Mouse (Mus musculus): Measurements from ENCODE around the gene Dnah11. TPM values are rescaled to one million over a fixed set of nuclear protein-coding genes. Genes with fewer than 3 reads are reported as not detected.

Dnah11 gene
- polyA plus RNA-seq (2015; fragmentation: Nextera tagmentation; extraction: Ambion mirVana) = 0.18 and 0.31 TPM in 2 replicates

DNA sequence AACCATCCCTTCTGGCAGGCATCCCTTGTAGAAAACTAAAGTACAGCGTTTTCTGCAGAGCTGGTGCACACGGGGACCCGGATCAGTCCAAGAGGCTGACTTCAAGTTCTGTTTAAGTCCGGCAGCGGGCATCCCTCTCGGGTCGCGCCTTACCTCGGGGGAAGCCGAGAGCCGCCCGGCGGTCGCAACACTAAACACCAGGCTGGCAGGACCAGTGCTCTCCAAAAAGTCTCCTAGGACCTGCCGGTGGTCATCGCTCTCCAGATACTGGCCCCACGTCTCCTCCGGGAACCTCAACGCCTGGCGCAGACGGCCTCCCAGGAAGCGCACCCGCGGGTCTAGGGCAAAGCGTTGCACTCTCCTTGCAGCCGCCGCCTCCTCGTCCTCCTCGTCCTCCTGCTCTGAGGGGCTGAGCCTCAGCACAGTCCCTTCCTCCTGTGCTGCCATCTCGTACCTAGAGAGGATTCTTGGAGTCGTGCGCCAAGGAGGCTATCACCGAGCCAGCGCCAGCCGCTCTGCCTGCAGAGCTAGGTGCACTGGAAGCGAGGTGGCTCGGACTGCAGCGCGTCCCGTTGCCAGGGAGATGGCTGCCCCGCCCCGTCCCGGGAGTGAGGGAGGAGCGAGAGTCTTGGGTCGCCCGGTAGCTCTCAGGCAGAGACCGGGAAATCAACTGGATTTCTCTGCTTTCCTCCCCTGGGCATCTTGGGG lies at the start of gene Dnah11:
Dnah11 (minus strand) TSS at position 658 of the 708 bp plus-strand sequence.
- peak within 1 kb of the TSS; percentile 51 for H3K4me3 ChIP-seq (replicated peaks)
- no peak within 1 kb of the TSS for H3K27ac ChIP-seq (replicated peaks)
- H3K4me1 ChIP-seq = peaks cover 13% of the 10 kb centered on the region
- ATAC-seq (ENCODE audit: low FRiP score) = peak; percentile 93
- no peaks in the 10 kb centered on the region for H3K9me3 ChIP-seq (replicated peaks)
- peak within 1 kb of the TSS; percentile 51 for H3K9ac ChIP-seq (replicated peaks)
- no peaks in the 10 kb centered on the region for H3K36me3 ChIP-seq
- H3K4me2 ChIP-seq = peak within 1 kb of the TSS; percentile 98
- WGBS = under 1% methylated on average over 47 of the region's 47 CpGs
- peaks cover 50% of the 10 kb centered on the region for H3K27me3 ChIP-seq (replicated peaks)

DNA sequence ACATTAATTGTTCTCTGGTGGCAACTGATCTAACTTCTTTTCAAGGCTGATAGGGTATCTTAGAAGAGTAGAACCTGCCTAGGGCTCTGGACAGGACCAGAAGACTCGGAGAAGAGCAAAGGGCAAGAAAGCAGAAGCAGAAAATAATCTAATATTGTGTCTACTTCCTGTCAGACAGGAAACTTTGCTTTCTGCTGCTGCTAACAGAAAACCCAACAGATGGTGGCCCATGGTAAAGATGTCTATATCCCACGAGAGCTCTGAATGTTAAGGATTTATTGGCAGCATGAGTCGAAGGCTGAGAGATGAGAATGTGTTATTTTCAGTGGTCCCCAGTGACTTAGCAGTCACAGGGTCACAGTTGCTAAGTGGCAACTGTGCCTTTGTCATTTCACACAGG lies 22.3 kb upstream of the Dnah11 start:
- H3K4me2 ChIP-seq = no peak overlapping the region
- 42% methylated on average over 3 of the region's 3 CpGs for WGBS
- no peaks in the 10 kb centered on the region for H3K9me3 ChIP-seq (replicated peaks)
- H3K4me3 ChIP-seq (replicated peaks) = no peak overlapping the region
- no peak overlapping the region for H3K9ac ChIP-seq (replicated peaks)
- H3K4me1 ChIP-seq = no peaks in the 10 kb centered on the region
- H3K27me3 ChIP-seq (replicated peaks) = no peaks in the 10 kb centered on the region
- no peak for ATAC-seq (ENCODE audit: low FRiP score)
- H3K36me3 ChIP-seq = no peaks in the 10 kb centered on the region
- H3K27ac ChIP-seq (replicated peaks) = no peak overlapping the region

- Histone ChIP-seq H3K9me3 (replicated peaks) (no peaks in the 10 kb centered on the region), H3K4me2 (no peak overlapping the region), H3K36me3 (no peaks in the 10 kb centered on the region), H3K27me3 (replicated peaks) (no peaks in the 10 kb centered on the region), H3K27ac (replicated peaks) (no peak overlapping the region), H3K4me3 (replicated peaks) (no peak overlapping the region), H3K4me1 (no peaks in the 10 kb centered on the region), H3K9ac (replicated peaks) (no peak overlapping the region)
- no peak for ATAC-seq (ENCODE audit: low FRiP score)
Observed at GRCm38 (mm10) chr12:118220062-118220461, 21.2 kb upstream of the Dnah11 start.

DNA sequence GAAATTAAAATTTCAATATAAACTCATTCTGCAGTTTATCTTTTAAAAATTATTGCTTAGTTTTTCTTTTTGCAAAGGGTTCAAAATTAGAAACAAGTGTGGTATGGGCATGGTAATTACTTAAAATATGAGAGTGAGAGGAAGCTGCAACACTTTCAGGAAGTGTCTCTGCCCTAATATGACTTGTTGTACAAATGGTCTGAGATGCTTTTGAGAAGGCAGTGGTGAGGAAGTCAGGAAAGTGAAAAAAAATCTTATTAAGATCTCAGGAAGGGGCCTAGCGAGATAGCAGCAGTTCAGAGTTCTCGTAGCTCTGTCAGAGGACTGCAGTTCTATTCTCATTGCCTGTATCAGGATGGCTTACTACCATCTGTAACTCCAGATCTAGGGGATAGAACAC lies 13.3 kb upstream of the Dnah11 start:
- no peak overlapping the region for H3K4me2 ChIP-seq
- H3K4me1 ChIP-seq = no peaks in the 10 kb centered on the region
- 78% methylated on average over 2 of the region's 2 CpGs for WGBS
- H3K36me3 ChIP-seq = no peaks in the 10 kb centered on the region
- ATAC-seq (ENCODE audit: low FRiP score) = no peak
- no peaks in the 10 kb centered on the region for H3K9me3 ChIP-seq (replicated peaks)
- H3K4me3 ChIP-seq (replicated peaks) = no peak overlapping the region
- H3K9ac ChIP-seq (replicated peaks) = no peak overlapping the region
- H3K27me3 ChIP-seq (replicated peaks) = no peaks in the 10 kb centered on the region
- no peak overlapping the region for H3K27ac ChIP-seq (replicated peaks)

DNA sequence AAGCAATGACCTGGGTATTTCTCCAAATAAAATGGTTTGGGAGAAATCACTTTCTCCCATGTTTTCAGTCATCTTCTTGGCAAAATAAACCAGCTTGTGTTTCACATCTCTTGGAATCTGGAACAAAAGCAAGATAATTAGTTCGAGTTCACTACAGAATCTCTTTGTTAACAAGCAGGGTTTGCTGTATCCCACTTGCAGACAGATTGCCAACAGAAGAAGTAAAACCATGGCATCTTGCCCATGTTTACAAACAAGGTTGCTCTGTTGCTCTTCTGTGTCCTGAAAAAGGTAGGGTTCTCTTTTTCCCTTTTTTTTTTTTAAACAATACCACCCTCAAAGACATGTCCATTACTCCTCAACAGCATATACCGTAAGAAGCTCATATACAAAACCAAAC lies 2.3 kb downstream of the Dnah11 start:
- H3K4me1 ChIP-seq = peaks cover 13% of the 10 kb centered on the region
- WGBS = 74% methylated on average over 2 of the region's 2 CpGs
- no peak for ATAC-seq (ENCODE audit: low FRiP score)
- no peaks in the 10 kb centered on the region for H3K36me3 ChIP-seq
- H3K27ac ChIP-seq (replicated peaks) = no peak overlapping the region
- H3K9me3 ChIP-seq (replicated peaks) = no peaks in the 10 kb centered on the region
- peaks cover 54% of the 10 kb centered on the region for H3K27me3 ChIP-seq (replicated peaks)
- H3K9ac ChIP-seq (replicated peaks) = no peak overlapping the region
- no peak overlapping the region for H3K4me3 ChIP-seq (replicated peaks)
- H3K4me2 ChIP-seq = no peak overlapping the region

- Histone ChIP-seq H3K9ac (replicated peaks) (no peak overlapping the region), H3K4me3 (replicated peaks) (no peak overlapping the region), H3K4me2 (no peak overlapping the region), H3K27ac (replicated peaks) (no peak overlapping the region), H3K4me1 (peaks cover 7% of the 10 kb centered on the region; the same call in 1 of the 2 replicates), H3K9me3 (replicated peaks) (no peaks in the 10 kb centered on the region), H3K27me3 (replicated peaks) (peaks cover 10% of the 10 kb centered on the region), H3K36me3 (no peaks in the 10 kb centered on the region)
- ATAC-seq (ENCODE audit: low FRiP score) = no peak
- 72% methylated on average over 3 of the region's 3 CpGs for WGBS
Observed at GRCm38 (mm10) chr12:118189535-118189934, 9.3 kb downstream of the Dnah11 start.

- Histone ChIP-seq H3K4me2 (no peak overlapping the region), H3K4me1 (peaks cover 7% of the 10 kb centered on the region; the same call in 1 of the 2 replicates), H3K27ac (replicated peaks) (no peak overlapping the region), H3K4me3 (replicated peaks) (no peak overlapping the region), H3K9me3 (replicated peaks) (no peaks in the 10 kb centered on the region), H3K9ac (replicated peaks) (no peak overlapping the region), H3K27me3 (replicated peaks) (peaks cover 3% of the 10 kb centered on the region; the same call in 1 of the 2 replicates), H3K36me3 (no peaks in the 10 kb centered on the region)
- 41% methylated on average over 2 of the region's 2 CpGs for WGBS
- ATAC-seq (ENCODE audit: low FRiP score) = no peak
Observed at GRCm38 (mm10) chr12:118187663-118188062, 11.2 kb downstream of the Dnah11 start.

DNA sequence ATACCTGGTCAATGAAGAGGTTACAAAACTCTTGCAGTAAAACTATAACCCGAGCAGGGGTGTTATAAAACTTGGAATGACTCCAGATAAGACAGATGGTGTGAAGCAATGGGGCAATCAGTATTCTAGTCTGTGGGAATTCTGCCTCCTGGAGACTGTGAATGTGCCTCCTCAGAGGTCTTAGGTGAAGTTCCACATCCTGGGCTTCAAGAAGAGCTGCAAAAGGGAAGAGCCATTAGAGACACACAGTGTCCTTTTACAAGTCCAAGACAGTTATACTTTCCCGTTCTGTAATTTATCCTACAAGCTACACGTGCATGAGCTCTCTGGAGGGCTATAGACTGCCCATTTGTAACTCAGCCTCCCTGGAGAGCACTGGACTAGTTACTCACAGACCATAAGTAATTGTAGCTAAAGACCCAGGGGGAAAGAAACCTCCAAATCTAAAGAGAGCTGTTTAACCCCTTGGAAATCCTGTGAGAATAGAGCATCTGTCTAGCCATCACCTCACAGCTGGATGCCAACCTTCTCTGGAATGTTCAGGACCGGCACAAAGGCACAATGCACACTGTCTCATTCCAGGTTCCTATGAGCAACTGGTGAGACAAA lies 11.9 kb downstream of the Dnah11 start:
- H3K4me2 ChIP-seq = no peak overlapping the region
- no peak overlapping the region for H3K27ac ChIP-seq (replicated peaks)
- H3K4me3 ChIP-seq (replicated peaks) = no peak overlapping the region
- WGBS = 5% methylated on average over 4 of the region's 4 CpGs
- H3K36me3 ChIP-seq = no peaks in the 10 kb centered on the region
- H3K9ac ChIP-seq (replicated peaks) = no peak overlapping the region
- peaks cover 3% of the 10 kb centered on the region; the same call in 1 of the 2 replicates for H3K27me3 ChIP-seq (replicated peaks)
- H3K4me1 ChIP-seq = peaks cover 7% of the 10 kb centered on the region; the same call in 1 of the 2 replicates
- ATAC-seq (ENCODE audit: low FRiP score) = no peak; the same call in 1 of the 2 replicates
- H3K9me3 ChIP-seq (replicated peaks) = no peaks in the 10 kb centered on the region

- Histone ChIP-seq H3K9ac (replicated peaks) (no peak overlapping the region), H3K27ac (replicated peaks) (no peak overlapping the region), H3K4me3 (replicated peaks) (no peak overlapping the region), H3K4me2 (no peak overlapping the region), H3K36me3 (no peaks in the 10 kb centered on the region), H3K27me3 (replicated peaks) (peaks cover 3% of the 10 kb centered on the region; the same call in 1 of the 2 replicates), H3K9me3 (replicated peaks) (no peaks in the 10 kb centered on the region), H3K4me1 (peaks cover 7% of the 10 kb centered on the region; the same call in 1 of the 2 replicates)
- WGBS = 36% methylated on average over 4 of the region's 4 CpGs
- no peak for ATAC-seq (ENCODE audit: low FRiP score)
Observed at GRCm38 (mm10) chr12:118186120-118186880, 12.5 kb downstream of the Dnah11 start.

DNA sequence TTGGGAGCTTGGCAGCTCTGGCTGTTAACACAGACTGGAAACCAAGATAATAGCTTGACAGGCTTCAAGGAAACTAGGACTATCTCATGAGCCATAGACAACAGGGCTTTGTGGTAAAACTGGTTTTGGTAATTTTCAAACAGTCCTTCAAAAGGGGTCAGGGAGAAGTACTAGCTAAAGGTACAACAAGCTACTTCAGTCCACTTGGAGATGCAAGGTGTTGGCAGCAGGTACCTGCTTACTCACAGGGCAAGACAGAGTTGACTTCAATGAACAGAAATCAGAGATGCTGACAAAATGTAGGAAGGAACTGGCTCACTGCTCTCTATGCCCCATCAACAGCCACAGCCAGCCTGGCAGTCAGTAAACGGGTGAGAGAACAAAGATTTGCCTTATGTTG lies 14.1 kb downstream of the Dnah11 start:
- Histone ChIP-seq H3K27ac (replicated peaks) (no peak overlapping the region), H3K9me3 (replicated peaks) (no peaks in the 10 kb centered on the region), H3K4me3 (replicated peaks) (no peak overlapping the region), H3K4me1 (peaks cover 7% of the 10 kb centered on the region; the same call in 1 of the 2 replicates), H3K4me2 (no peak overlapping the region), H3K36me3 (no peaks in the 10 kb centered on the region), H3K9ac (replicated peaks) (no peak overlapping the region), H3K27me3 (replicated peaks) (peaks cover 3% of the 10 kb centered on the region; the same call in 1 of the 2 replicates)
- WGBS = 85% methylated on average over 1 of the region's 1 CpGs
- no peak for ATAC-seq (ENCODE audit: low FRiP score)

GRCm38 (mm10) chr12:118177756-118178155 lies 21.1 kb downstream of the Dnah11 start:
- ATAC-seq (ENCODE audit: low FRiP score) = no peak
- H3K36me3 ChIP-seq = no peaks in the 10 kb centered on the region
- H3K9me3 ChIP-seq (replicated peaks) = no peaks in the 10 kb centered on the region
- H3K27ac ChIP-seq (replicated peaks) = no peak overlapping the region
- 92% methylated on average over 5 of the region's 5 CpGs for WGBS
- H3K9ac ChIP-seq (replicated peaks) = no peak overlapping the region
- no peak overlapping the region for H3K4me3 ChIP-seq (replicated peaks)
- no peak overlapping the region for H3K4me2 ChIP-seq
- peaks cover 1% of the 10 kb centered on the region; the same call in 1 of the 2 replicates for H3K27me3 ChIP-seq (replicated peaks)
- H3K4me1 ChIP-seq = no peaks in the 10 kb centered on the region

Measured in neural tube, embryonic 15.5 days (tissue).